Mouse (Mus musculus) layer of hippocampus, adult 9-10 months (tissue): ENCODE measurements around the gene Ndufa3.

Experiments used
- DNase-seq: peaks from one replicate; pipeline ENCODE4 v3.0.0; 2022; ENCODE audit warnings: low spot score

The Ndufa3 gene

DNA sequence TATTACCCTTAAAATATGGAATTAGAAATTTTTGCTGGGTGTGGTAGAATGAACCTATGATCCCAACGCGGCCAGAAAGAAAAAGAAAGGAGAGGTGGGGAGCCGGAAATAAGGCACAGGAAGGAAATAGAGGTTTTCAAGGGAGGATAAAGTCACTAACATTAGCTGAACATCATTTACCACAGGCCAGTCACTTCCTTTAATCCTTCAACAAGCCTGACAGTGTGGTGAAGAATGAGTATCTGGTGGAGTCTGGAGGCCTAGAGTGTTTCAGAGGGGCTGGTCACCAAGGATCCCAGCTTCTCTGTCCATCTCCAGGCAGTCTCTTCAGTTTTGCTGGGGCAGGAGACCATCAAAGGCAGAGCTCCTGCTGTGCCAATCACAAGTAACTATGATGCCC, 6.7 kb upstream of the Ndufa3 start:
- no peak for DNase-seq

DNA sequence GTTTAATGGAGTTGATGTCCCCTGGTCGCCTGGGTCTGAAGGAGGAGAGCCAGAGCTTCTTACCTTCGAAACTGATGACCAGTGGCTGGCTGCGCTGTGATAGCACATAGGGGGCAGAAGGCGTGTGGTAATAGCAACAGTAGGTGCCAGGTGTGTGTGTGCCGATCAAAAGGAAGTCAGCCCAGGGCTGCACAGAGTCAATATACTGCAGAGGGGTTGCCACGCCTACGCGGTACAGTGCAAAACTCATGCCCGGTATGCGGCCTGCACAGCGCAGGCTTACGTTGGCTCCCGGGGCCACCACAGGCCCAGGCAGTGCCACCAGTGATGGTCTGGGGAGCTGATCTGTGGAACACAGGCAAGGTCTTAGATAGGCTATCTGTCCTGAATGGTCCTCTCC, 6.2 kb upstream of the Ndufa3 start:
- DNase-seq = no peak

DNA sequence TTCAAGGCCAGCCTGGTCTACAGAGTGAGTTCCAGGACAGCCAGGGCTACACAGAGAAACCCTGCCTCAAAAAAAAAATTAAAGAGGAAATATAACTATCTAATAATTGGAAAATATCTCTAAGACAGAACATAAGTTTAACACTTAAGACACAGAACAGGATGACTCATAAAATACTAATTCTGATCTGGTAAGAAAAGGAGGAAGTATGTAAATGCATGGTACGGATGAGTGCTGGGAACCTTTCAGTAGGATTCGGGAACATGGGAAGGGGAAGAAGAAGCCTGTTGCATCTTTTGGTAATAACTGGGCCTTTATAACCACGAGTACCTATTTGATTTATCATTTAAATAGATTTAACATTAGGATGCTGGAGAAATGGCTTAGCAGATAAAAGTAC, 3.2 kb upstream of the Ndufa3 start:
- DNase-seq = no peak

DNA sequence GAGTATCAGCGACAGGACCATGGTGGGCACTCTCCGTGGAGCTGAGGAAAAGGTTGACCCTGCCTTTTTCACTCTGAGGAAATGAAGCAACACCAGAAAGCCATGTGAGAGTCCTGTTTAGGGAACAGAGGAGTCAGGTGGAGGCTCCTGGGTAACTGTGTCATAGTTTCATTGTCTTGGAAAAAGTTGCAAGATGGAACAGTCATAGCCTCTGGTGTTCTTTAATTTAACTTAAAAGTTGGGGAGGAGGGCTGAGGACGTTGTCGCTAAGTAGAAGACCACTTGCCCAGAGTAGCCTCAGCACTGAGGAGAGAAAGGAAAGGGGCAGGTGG, 1.1 kb upstream of the Ndufa3 start, which contains the start of gene Oscar:
TSS of gene Oscar (minus strand) at position 101 of the 332 bp plus-strand sequence.
- DNase-seq = no peak

DNA sequence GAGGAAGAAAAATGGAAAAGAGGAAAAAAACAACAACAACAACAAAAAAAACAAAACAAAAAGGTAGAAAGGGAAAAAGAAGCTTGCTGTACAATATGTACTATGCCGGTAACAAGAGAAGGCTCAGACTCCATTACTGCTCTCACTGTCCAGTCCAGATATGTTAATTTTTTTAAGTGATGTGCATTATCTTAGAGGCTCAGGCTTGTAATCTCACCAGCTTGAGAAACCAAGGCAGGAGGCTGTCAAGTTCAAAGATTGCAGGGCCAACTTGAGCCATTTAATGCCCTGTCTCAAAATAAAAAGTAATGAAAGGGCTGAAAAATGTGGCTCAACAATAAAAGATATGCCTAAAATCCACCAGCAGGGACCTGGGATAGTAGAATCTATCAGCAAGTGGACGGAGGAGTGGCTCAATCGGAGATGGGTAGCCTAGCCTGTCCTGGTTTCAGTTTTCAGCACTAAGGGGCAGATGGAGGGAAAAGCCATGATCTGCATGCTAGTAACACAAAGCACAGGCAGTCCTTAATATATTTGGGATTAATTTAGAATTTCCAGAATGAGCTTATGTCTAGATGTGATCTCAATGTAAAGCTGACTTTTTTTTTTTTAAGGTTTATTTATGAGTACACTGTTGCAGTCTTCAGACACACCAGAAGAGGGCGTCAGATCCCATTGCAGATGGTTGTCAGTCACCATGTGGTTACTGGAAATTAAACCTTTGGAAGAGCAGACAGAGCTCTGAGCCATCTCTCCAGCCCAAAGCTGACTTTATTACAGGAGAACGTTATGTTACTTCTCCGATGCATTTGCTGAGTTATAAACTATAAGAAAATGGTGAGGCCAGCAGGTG, 558 bp upstream of the Ndufa3 start:
- DNase-seq = peak; percentile 53

DNA sequence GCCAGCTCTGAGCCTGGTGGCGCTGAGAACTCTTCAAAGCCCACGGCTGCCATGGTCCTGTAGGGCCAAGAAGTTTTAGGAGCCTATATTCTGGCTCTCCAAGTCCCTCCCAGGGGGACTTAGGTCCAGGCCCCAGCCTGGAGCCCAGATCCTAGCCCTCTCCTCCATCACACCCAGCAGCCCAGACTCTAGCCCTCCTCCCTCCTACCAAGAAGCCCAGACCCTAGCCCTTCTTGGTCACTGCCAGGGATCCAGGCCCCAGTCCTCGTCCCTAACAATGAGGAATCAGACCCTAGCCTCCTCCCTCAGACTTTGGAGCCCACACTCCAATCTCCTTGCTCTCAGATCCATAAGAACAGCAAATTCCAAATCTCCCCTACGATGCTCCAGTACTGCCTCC, 11.9 kb downstream of the Ndufa3 start:
- DNase-seq = no peak

DNA sequence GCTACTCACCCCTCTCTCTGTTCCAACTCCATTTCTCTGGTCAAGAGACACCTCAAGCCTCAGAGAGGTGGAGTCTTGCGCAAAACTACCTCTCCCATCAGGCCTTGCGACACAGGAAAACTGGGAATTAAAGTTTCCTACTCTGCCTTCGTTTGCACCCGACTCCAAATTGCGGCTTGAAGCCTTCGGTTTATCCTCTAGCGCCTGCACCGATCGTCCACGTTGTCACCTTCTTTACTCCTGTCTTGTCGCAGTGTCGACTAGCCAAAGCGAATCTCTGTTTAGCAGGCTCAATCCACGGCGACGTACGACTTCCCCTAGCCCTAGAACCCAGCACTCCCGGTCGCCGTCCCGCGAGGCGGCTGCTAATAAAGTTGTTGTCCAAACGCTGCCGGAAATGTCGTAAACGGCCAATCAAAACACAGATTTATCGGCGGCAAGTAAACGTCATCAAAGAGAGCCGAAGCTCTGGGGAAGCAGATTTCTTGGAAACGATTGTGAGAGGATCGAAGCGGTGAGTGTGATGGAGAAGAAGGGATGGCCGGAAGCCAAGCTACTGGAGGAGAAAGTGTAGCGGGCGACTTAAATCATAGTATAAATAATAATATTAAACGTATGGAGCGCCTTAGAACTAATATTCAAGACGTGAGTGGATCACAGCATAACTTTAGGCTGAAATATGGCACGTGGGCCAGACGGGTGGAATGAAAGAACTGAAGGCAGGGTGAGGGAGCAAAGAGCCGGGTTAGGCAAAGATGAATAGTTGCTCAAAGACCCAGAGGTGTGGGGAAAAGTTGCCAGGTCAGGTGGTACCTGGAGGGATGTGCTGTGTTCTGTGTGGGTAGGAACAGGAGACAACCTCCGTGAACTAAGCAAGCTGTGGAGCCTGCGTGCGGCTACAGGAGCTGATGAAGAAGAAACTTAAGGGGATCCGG, 12.6 kb downstream of the Ndufa3 start, which contains the start of the genes Tfpt and Prpf31:
TSS of gene Tfpt (minus strand) at position 387 of the 935 bp plus-strand sequence.
TSS of gene Prpf31 (plus strand) at position 443 of the 935 bp plus-strand sequence.
- peak; percentile 93 for DNase-seq

DNA sequence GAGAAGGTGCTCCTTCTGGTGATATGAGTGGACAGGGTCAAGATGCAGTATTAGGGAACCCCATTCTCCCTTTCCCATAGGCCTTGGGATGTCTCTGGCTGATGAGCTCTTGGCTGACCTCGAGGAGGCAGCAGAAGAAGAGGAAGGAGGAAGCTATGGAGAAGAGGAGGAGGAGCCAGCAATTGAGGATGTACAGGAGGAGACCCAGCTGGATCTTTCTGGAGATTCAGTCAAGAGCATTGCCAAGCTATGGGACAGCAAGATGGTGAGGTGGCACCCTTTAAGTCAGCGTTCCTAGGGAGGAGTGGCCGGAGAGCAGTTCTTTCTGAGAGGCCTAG, 13.3 kb downstream of the Ndufa3 start:
- no peak for DNase-seq

DNA sequence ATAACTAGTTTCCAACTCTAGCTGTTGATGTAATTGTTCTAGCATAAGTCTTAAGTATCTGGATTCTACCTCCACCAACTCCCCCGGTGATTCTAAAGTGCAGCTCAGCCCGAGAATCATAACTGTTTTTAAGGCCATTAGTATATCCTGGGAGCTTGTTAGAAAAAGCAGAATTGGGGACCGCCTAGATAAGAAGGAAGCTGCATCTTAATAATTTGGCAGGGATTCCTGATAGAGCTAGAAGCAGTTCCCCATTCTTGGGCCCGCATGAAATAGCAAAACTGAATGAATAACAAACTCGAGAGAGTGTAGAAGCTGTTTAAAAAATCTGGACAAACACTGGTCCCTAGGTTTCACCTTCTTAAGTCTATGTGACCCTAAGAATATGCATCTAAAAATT, 26.2 kb downstream of the Ndufa3 start:
- DNase-seq = no peak

DNA sequence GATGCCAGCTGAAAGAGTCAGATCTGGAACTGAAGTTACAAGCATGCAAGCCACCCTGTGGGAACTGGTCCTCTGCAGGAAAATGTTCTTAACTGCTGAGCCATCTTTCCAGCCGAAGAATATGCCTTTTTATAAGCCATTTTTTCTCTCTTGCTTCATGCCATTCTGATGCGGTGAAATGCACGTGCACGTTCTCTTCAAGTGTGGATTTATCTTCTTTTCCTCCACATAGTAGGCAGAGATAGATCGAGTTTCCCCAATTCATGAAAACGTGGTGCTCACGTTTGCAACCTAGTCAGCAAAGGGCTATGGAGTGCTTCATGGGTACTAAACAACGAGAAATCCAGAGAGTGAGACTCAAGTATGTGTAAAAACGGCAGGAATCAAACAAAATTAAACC, 26.7 kb downstream of the Ndufa3 start:
- DNase-seq = no peak

DNA sequence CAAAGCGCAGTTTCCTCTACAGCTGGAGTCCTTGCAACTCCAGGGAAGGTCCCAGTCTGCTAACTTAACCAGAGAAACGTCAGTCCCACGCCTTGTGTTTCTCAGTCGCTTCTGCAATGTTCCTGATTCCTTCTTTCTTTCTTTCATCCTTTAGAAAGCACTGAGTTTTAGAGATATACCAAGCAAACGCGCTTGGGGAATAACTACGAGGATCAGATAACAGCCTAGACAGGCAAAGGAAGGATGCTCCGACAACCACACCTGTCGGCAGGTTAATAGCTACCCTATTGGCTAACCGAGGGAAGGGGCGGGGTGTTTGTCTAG, 27.1 kb downstream of the Ndufa3 start:
- no peak for DNase-seq

DNA sequence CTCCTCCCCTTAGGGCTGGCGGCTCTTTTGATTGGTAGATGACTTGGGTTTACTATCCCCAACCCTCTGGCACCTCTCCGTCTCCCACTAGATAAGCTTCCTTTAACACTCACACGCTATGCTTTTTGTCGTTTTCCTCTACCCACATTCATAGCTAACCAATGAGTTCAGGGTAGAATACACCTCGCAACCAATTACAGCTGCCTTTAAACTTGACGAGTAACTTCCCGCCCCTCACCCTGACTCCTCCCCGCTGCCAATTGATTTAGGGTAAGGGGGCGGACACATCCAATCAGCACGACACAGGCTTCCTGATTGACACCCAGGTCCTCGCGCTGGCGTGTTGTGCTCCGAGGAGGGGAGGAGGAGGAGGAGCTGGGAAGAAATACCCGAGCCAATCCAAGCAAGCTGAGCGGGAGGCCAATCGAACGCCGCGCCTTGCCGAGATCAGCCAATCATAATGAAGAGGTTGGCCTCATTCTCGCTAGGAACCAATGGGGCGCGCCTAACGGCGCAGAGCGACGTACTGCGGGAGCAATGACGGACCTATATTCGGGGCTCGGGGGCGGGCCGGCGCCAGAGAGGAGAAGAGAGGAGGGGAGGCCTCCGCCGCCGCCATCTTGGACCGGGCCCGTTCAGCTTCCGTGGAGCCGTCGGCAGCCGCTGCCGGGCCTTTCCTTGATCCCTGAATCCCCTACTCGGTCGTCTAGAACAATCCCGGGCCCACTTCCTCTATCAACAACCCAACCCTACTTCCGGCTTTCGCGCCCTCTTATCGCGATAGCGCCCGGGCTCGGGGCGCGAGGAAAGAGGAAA, 27.7 kb downstream of the Ndufa3 start, which contains the start of gene Cnot3:
TSS of gene Cnot3 (plus strand) at position 597 of the 816 bp plus-strand sequence.
- peak; percentile 98 for DNase-seq

DNA sequence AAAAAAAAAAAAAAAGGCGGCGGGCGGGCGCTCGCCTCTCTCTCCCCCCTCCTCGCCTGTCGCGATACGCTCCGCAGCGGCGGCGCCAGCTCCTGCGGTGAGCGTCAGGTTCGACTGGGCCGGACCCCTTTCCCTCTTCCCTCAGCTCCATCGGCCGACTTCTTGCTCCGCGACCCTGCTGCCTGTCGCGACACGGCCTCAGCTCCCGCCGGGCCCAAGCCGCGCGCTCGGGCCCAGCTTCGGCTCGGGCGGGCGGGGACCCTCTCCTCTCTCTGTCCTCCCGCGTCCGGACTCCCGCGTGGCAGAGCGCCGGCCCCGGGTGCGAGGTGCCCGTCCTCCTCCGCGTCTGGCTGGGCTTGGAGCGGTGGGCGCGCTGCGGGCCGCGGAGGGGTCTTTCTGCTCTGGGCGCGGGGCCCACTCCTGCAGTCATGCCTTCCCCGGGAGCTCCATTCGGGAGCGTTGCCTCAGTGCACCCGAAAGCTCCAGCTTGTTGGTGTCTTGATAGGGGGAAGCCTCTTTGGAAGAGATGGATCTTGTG, 28.4 kb downstream of the Ndufa3 start:
- no peak for DNase-seq

DNA sequence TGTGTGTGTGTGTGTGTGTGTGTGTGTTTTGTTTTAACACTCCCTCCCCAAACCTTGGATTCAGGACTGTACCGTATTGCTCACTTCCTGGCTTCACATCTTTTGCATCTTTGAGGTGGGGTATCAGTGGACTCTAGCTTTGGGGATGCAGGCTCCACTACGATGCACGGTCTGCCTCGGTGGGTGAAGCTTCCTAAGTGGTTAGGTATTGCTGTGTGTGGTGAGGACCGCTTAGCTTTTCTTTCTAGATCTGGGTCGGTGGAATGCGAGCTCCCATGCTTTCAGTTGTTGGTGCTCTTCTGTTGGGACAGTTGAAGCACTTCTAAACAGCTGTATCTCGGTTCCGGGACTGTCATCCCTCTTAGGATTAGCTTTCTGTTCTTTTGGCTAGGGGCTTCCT, 29.0 kb downstream of the Ndufa3 start:
- no peak for DNase-seq

DNA sequence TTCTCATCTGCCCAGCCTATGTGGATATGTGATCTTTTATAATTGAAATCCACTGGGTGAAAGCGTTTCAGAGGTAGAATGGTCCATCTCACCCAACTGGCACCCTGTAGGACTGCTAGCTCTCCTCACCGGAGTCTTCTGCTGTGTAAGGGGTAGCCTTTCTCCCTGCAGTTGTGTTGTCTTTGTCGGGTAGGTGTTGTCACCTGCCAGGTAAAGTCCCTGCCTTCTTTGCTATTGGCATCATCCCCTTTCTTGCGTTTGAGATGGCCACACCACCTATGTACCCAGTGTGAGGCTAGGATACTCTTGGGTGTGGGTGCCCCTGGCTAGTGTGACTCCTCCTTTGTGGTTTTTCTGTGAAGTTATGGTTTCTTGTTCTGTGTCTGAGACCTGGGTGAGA, 29.5 kb downstream of the Ndufa3 start:
- no peak for DNase-seq

DNA sequence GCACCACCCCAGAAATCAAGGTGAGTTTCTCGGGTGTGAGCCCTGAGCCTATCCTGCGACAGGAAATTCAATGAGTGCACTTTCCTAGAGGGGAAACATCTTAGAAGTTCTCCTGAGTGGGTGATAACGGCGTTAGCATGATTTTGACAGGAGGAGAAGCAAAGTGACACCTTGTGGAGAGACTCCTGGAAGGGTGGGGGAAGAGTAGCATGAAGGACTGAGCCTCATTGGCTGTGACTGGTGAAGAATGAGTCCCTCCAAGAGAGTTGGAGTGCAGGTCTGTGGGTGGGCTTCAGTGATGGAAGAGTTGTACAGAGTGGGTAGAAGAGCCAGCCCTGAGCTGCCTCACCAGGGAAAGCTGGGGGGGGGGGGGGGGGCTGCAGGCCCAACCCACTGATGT, 39.8 kb downstream of the Ndufa3 start:
- no peak for DNase-seq

DNA sequence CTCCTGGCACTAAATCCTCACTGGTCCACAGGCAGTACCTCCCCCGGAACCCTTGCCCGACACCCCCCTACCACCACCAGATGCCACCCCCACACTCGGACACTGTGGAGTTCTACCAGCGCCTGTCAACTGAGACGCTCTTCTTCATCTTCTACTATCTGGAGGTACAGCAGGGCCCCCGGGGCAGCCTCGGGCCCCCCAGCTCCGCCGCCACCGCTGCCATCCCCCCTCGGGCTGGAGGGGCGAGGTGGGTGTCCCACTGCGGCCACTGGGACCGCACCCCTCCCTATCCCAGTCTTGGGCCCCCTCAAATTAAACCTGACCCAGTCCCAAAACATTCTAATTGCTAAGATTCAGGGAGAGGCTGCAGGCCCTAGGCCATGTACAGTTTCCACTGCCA, 41.4 kb downstream of the Ndufa3 start:
- DNase-seq = no peak

DNA sequence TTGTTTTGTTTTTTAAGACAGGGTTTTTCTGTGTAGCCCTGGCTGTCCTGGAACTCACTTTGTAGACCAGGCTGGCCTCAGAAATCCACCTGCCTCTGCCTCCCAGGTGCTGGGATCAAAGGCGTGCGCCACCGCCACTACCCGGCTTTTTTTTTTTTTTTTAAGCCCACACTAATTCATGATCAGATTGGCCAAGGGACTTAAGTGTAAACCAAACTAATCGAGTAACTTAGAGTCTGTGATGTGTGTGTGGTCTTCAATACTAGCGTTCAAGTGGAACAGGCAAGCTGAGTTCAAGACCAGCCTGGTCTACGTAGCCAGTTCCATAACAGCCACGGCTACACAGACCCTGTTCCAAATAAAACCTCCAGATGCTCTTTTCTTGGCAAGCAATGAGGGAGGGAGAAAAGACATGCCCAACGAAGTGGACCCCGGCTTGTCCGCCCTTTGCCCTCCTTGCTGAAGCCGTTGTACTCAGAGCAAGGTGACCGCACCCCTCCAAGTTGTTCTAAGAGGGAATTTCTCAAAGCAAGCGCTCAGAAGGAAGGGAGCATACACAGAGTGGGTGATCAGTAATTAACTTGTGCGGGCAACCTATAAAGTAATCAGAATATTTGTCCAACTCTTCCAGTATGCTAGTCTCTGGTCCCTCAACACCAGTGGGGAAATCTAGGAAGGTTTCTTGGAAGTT, 47.5 kb downstream of the Ndufa3 start:
- no peak for DNase-seq

DNA sequence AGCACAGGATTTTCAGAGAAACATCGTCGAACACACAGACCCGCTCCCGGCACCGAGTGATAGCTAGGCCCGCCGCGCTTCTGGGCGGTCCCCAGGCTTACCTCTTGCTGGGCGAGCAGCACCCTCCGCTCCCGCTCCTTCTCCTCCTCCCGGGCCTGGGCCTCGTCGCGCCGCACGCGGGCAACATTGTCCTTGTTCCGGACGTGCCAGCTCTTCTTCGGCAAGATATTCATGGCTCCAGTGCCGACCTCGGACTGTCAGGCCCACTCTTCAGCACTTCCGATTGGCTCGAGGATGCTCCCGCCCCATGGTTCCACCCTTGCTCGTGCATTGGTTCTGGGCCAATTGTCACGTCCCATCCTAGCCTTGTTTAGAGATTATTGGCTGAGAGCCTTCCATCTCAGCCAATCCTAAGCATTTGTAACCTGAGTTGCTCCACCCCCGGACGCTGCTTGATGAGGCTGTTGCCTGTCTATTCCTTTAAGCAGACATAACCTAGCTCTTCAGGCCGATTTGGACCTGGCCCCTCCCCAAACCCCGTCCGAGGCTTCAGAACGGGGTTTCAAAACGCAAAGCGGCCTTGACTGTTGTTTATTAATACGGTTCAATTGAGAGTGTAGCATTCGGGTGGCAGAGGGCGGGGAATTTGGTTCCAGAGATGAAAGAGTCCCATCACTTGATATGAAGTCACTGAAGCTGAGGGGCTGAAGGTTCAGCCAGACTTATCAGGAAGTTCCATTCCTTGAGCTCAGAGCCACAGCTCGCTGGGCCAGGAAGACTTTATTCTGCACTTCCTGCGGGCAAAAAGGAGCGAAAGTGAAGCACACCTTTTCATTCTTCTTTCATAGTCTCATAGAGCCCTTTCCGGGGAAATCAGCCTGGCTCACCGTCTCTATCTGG, 48.3 kb downstream of the Ndufa3 start, which contains the start of gene Leng1:
TSS of gene Leng1 (minus strand) at position 626 of the 900 bp plus-strand sequence.
- peak; percentile 96 for DNase-seq

DNA sequence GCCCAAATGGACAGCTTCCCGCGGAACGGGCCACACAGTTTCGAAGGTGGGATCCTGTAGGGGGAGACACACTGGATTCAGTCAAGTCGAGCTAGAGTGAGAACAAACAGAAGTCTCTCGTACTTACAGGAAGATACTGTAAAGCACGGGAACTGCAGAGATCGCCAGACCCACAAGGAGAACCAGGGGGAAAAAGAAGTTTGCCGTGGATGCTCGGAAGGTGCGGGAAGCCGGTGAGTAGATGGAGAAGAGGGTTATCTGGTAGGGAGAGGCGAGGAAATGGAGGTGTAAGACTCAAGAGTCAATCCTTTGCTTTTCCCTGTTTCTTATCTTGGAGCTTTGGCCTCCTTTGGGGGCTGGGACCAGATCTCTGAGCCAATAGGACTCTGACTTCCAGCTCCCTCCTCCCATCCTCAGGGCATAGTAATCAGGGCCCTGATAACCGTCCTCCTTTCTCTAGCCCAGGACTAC, 49.8 kb downstream of the Ndufa3 start:
- DNase-seq = no peak
